Mouse (Mus musculus): ENCODE measurements around the gene Gtse1. TPM values are rescaled to one million over a fixed set of nuclear protein-coding genes. Genes with fewer than 3 reads are reported as not detected.

The Gtse1 gene
- polyA plus RNA-seq, 1 experiment, result 20.8 TPM

- Histone ChIP-seq H3K4me3 (replicated peaks; ENCODE audit: control insufficient read depth, low read depth, low read length) (no peak overlapping the region), H3K4me1 (ENCODE audit: control insufficient read depth, insufficient read depth, low read length) (no peaks in the 10 kb centered on the region), H3K27ac (ENCODE audit: control insufficient read depth, insufficient read depth, low read depth, low read length, poor library complexity) (no peak overlapping the region)
- no peak for TF ChIP-seq POLR2A (IDR thresholded peaks at IDR 0.05; ENCODE audit: borderline replicate concordance, control insufficient read depth, low read depth, low read length)
- no peak for TF ChIP-seq CTCF (IDR thresholded peaks at IDR 0.05; ENCODE audit: control insufficient read depth, insufficient read depth, low read length)
- WGBS, result 55% methylated on average over 5 of the region's 5 CpGs
Measured at GRCm38 (mm10) chr15:85826676-85827075, 32.9 kb upstream of the Gtse1 start.

- Histone ChIP-seq H3K27ac (ENCODE audit: control insufficient read depth, insufficient read depth, low read depth, low read length, poor library complexity) (no peak overlapping the region), H3K4me3 (replicated peaks; ENCODE audit: control insufficient read depth, low read depth, low read length) (no peak overlapping the region), H3K4me1 (ENCODE audit: control insufficient read depth, insufficient read depth, low read length) (no peaks in the 10 kb centered on the region; the same call in 1 of the 2 replicates)
- WGBS, result 77% methylated on average over 4 of the region's 4 CpGs
- TF ChIP-seq CTCF (IDR thresholded peaks at IDR 0.05; ENCODE audit: control insufficient read depth, insufficient read depth, low read length) (no peak), POLR2A (IDR thresholded peaks at IDR 0.05; ENCODE audit: borderline replicate concordance, control insufficient read depth, low read depth, low read length) (no peak)
Measured at GRCm38 (mm10) chr15:85828071-85828470, 31.5 kb upstream of the Gtse1 start.

- WGBS, result 74% methylated on average over 5 of the region's 5 CpGs
- TF ChIP-seq POLR2A (IDR thresholded peaks at IDR 0.05; ENCODE audit: borderline replicate concordance, control insufficient read depth, low read depth, low read length) (no peak), CTCF (IDR thresholded peaks at IDR 0.05; ENCODE audit: control insufficient read depth, insufficient read depth, low read length) (no peak)
- no peaks in the 10 kb centered on the region; the same call in 1 of the 2 replicates for H3K4me1 ChIP-seq (ENCODE audit: control insufficient read depth, insufficient read depth, low read length)
Measured at GRCm38 (mm10) chr15:85829470-85829869, 30.1 kb upstream of the Gtse1 start.

GRCm38 (mm10) chr15:85831954-85832590 is 27.5 kb upstream of the Gtse1 start, which contains the start of gene Ttc38:
Ttc38 (plus strand) TSS chr15:85832306.
- Histone ChIP-seq H3K27ac (ENCODE audit: control insufficient read depth, insufficient read depth, low read depth, low read length, poor library complexity) (peak within 1 kb of the TSS; percentile 51; the same call in 1 of the 2 replicates), H3K4me1 (ENCODE audit: control insufficient read depth, insufficient read depth, low read length) (no peaks in the 10 kb centered on the region; the same call in 1 of the 2 replicates), H3K4me3 (replicated peaks; ENCODE audit: control insufficient read depth, low read depth, low read length) (peak within 1 kb of the TSS; percentile 86)
- WGBS, result under 1% methylated on average over 27 of the region's 27 CpGs
- TF ChIP-seq POLR2A (IDR thresholded peaks at IDR 0.05; ENCODE audit: borderline replicate concordance, control insufficient read depth, low read depth, low read length) (peak; percentile 69; the same call in 1 of the 2 replicates), CTCF (IDR thresholded peaks at IDR 0.05; ENCODE audit: control insufficient read depth, insufficient read depth, low read length) (no peak)

More at GRCm38 (mm10) chr15:85829470-85829869, 30.1 kb upstream of the Gtse1 start:
- Histone ChIP-seq H3K4me3 (replicated peaks; ENCODE audit: control insufficient read depth, low read depth, low read length) (no peak overlapping the region), H3K27ac (ENCODE audit: control insufficient read depth, insufficient read depth, low read depth, low read length, poor library complexity) (no peak overlapping the region)

- no peak for TF ChIP-seq CTCF (IDR thresholded peaks at IDR 0.05; ENCODE audit: control insufficient read depth, insufficient read depth, low read length)
- TF ChIP-seq POLR2A (IDR thresholded peaks at IDR 0.05; ENCODE audit: borderline replicate concordance, control insufficient read depth, low read depth, low read length), result no peak
- Histone ChIP-seq H3K4me3 (replicated peaks; ENCODE audit: control insufficient read depth, low read depth, low read length) (peak overlapping the region; percentile 86), H3K4me1 (ENCODE audit: control insufficient read depth, insufficient read depth, low read length) (no peaks in the 10 kb centered on the region; the same call in 1 of the 2 replicates), H3K27ac (ENCODE audit: control insufficient read depth, insufficient read depth, low read depth, low read length, poor library complexity) (peak overlapping the region; percentile 51; the same call in 1 of the 2 replicates)
- WGBS, result 28% methylated on average over 8 of the region's 8 CpGs
Measured at GRCm38 (mm10) chr15:85832599-85832998, 26.9 kb upstream of the Gtse1 start.

GRCm38 (mm10) chr15:85835335-85835734 is 24.2 kb upstream of the Gtse1 start:
- 58% methylated on average over 3 of the region's 3 CpGs for WGBS
- Histone ChIP-seq H3K4me3 (replicated peaks; ENCODE audit: control insufficient read depth, low read depth, low read length) (no peak overlapping the region), H3K27ac (ENCODE audit: control insufficient read depth, insufficient read depth, low read depth, low read length, poor library complexity) (no peak overlapping the region), H3K4me1 (ENCODE audit: control insufficient read depth, insufficient read depth, low read length) (no peaks in the 10 kb centered on the region; the same call in 1 of the 2 replicates)
- TF ChIP-seq CTCF (IDR thresholded peaks at IDR 0.05; ENCODE audit: control insufficient read depth, insufficient read depth, low read length), result no peak
- TF ChIP-seq POLR2A (IDR thresholded peaks at IDR 0.05; ENCODE audit: borderline replicate concordance, control insufficient read depth, low read depth, low read length), result no peak

GRCm38 (mm10) chr15:85836887-85837286 is 22.7 kb upstream of the Gtse1 start:
- Histone ChIP-seq H3K4me3 (replicated peaks; ENCODE audit: control insufficient read depth, low read depth, low read length) (no peak overlapping the region), H3K4me1 (ENCODE audit: control insufficient read depth, insufficient read depth, low read length) (no peaks in the 10 kb centered on the region; the same call in 1 of the 2 replicates), H3K27ac (ENCODE audit: control insufficient read depth, insufficient read depth, low read depth, low read length, poor library complexity) (no peak overlapping the region)
- TF ChIP-seq CTCF (IDR thresholded peaks at IDR 0.05; ENCODE audit: control insufficient read depth, insufficient read depth, low read length) (no peak), POLR2A (IDR thresholded peaks at IDR 0.05; ENCODE audit: borderline replicate concordance, control insufficient read depth, low read depth, low read length) (no peak)
- WGBS, result 68% methylated on average over 5 of the region's 5 CpGs

- WGBS, result 72% methylated on average over 6 of the region's 6 CpGs
- no peak for TF ChIP-seq POLR2A (IDR thresholded peaks at IDR 0.05; ENCODE audit: borderline replicate concordance, control insufficient read depth, low read depth, low read length)
- TF ChIP-seq CTCF (IDR thresholded peaks at IDR 0.05; ENCODE audit: control insufficient read depth, insufficient read depth, low read length), result peak; percentile 37
- H3K4me3 ChIP-seq (replicated peaks; ENCODE audit: control insufficient read depth, low read depth, low read length), result no peak overlapping the region
- no peaks in the 10 kb centered on the region for H3K4me1 ChIP-seq (ENCODE audit: control insufficient read depth, insufficient read depth, low read length)
- H3K27ac ChIP-seq (ENCODE audit: control insufficient read depth, insufficient read depth, low read depth, low read length, poor library complexity), result no peak overlapping the region
Measured at GRCm38 (mm10) chr15:85840983-85841382, 18.6 kb upstream of the Gtse1 start.
